Mouse (Mus musculus): ENCODE results near the gene Fam181b.

Gene Fam181b

DNA sequence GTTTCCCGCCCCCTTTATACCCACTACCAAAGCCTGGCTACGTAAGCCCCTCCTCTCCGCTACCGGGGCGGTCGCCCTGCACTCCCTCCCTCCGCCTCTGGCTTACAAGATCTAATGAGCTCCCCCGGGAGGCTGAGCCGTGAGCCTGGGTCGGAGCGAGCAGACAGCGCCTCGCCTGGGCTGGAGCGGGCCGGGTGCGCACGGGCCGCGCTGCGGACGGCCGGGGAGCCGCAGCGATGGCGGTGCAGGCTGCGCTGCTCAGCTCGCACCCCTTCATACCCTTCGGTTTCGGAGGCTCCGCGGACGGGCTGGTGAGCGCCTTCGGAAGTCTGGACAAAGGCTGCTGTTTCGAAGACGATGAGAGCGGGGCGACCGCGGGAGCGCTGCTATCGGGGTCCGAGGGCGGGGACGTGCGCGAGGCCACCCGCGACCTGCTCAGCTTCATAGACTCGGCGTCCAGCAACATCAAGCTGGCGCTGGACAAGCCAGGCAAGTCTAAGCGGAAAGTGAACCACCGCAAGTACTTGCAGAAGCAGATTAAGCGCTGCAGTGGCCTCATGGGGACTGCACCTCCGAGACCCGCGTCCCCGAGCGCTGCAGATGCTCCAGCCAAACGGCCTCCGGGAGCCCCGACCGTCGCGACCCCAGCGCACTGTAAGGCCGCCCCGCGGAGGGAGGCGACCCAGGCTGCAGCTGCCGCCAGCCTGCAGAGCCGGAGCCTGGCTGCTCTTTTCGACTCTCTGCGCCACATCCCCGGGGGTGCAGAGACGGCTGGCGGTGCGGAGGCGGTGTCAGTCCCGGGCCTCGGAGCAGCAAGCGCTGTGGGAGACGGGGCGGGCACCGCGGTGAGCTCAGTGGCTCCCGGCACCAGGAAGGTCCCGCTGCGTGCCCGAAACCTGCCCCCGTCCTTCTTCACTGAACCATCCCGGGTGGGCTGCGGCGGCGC, at the start of gene Fam181b:
Gene Fam181b (plus strand): TSS at position 81 of the 946 bp plus-strand sequence.
- no peak for DNase-seq (ENCODE audit: low read depth, low spot score)
- no peaks in the 10 kb centered on the region for H3K27me3 ChIP-seq (ENCODE audit: control insufficient read depth, insufficient read depth, low read length, poor library complexity, severe bottlenecking)

DNA sequence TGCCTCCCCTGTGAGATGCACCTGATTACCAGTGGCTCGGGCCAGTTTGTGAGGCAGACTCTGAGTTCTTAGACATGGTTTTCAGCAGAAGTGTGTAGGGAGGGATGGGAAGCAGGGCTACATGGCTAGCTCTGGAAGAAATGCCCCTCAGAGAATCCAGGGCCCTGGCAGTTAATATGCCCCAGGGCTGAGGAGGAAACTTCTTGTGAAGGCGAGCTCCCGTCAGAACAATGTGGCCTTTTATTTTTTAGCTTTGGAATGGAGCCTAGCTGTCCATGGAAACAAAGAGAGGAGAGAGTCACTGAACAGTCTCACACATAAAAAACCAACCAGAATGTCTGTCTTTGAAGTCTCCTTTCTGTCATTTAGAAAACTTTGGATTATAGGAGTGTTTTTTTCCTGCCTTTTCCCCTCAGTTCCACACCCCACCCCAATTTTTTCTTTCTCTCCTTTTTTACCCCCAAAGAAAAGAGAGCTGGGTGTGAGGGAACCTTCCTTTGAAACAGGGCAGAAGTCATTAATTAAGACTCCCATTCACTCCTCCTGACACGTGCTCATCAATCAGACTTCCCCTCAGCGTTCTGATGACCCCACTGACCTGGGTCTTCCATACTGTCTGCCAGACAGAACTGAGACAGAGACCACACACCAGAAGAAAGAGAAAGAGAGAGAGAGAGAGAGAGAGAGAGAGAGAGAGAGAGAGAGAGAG, 41.7 kb upstream of the Fam181b start:
- no peaks in the 10 kb centered on the region for H3K27me3 ChIP-seq (ENCODE audit: control insufficient read depth, insufficient read depth, low read length, poor library complexity, severe bottlenecking)
- DNase-seq (ENCODE audit: low read depth, low spot score), result no peak
- no peaks in the 10 kb centered on the region for H3K36me3 ChIP-seq (ENCODE audit: control insufficient read depth, insufficient read depth, low read length, poor library complexity, severe bottlenecking)

More for the DNA sequence above, at the start of gene Fam181b:
- H3K36me3 ChIP-seq (ENCODE audit: control insufficient read depth, insufficient read depth, low read length, poor library complexity, severe bottlenecking), result no peaks in the 10 kb centered on the region

- H3K36me3 ChIP-seq (ENCODE audit: control insufficient read depth, insufficient read depth, low read length, poor library complexity, severe bottlenecking), result no peaks in the 10 kb centered on the region
- DNase-seq (ENCODE audit: low read depth, low spot score), result no peak
- no peaks in the 10 kb centered on the region for H3K27me3 ChIP-seq (ENCODE audit: control insufficient read depth, insufficient read depth, low read length, poor library complexity, severe bottlenecking)
These were observed 41.2 kb upstream of the Fam181b start for GRCm38 (mm10) chr7:93038472-93038828.

GRCm38 (mm10) chr7:93039542-93039941, 40.1 kb upstream of the Fam181b start:
- DNase-seq (ENCODE audit: low read depth, low spot score), result no peak
- H3K36me3 ChIP-seq (ENCODE audit: control insufficient read depth, insufficient read depth, low read length, poor library complexity, severe bottlenecking), result no peaks in the 10 kb centered on the region
- no peaks in the 10 kb centered on the region for H3K27me3 ChIP-seq (ENCODE audit: control insufficient read depth, insufficient read depth, low read length, poor library complexity, severe bottlenecking)

DNA sequence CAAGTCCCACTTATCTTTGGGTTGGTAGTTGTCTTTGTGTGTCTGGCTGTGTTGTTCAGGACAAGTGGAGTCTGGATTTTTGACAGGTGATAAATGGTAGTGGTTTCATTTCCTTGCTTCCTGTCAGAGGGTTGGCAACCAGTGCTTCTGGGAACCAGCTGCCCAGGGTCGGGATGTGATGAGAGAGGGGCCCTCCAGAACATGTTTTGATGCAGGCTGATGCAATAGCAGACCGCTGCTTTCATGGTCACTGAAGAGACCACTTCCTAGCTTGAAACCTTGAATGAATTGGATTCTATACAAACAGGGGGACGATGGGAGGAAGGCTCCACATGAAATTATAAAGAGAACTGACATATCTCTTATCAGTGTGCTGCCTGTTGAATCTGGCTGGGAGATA, 35.3 kb upstream of the Fam181b start:
- H3K27me3 ChIP-seq (ENCODE audit: control insufficient read depth, insufficient read depth, low read length, poor library complexity, severe bottlenecking), result no peaks in the 10 kb centered on the region
- no peak for DNase-seq (ENCODE audit: low read depth, low spot score)
- H3K36me3 ChIP-seq (ENCODE audit: control insufficient read depth, insufficient read depth, low read length, poor library complexity, severe bottlenecking), result no peaks in the 10 kb centered on the region

DNA sequence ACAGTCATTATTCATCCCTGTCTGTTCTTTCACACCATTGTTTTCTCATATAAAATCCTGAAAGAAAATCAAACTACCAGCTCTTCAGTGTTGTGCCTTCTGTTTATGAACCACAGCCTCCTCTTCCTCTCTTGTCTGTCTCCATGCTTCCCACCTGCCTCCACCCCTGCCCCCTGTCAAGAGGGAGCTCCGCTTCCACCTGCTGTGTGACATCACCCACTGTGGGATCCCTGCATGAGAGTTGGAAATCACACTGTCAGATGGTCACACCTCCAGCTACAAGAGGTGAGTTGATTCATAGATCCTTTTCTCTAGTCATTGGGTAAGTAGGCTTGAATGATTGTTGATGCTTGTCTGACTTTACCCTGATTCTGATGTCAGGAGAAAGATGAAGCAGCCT, 34.9 kb upstream of the Fam181b start:
- H3K36me3 ChIP-seq (ENCODE audit: control insufficient read depth, insufficient read depth, low read length, poor library complexity, severe bottlenecking), result no peaks in the 10 kb centered on the region
- H3K27me3 ChIP-seq (ENCODE audit: control insufficient read depth, insufficient read depth, low read length, poor library complexity, severe bottlenecking), result no peaks in the 10 kb centered on the region
- DNase-seq (ENCODE audit: low read depth, low spot score), result no peak

GRCm38 (mm10) chr7:93060831-93061230, 18.8 kb upstream of the Fam181b start:
- Histone ChIP-seq H3K36me3 (ENCODE audit: control insufficient read depth, insufficient read depth, low read length, poor library complexity, severe bottlenecking) (no peaks in the 10 kb centered on the region), H3K27me3 (ENCODE audit: control insufficient read depth, insufficient read depth, low read length, poor library complexity, severe bottlenecking) (no peaks in the 10 kb centered on the region)
- DNase-seq (ENCODE audit: low read depth, low spot score), result no peak

- H3K27me3 ChIP-seq (ENCODE audit: control insufficient read depth, insufficient read depth, low read length, poor library complexity, severe bottlenecking), result no peaks in the 10 kb centered on the region
- no peak for DNase-seq (ENCODE audit: low read depth, low spot score)
- H3K36me3 ChIP-seq (ENCODE audit: control insufficient read depth, insufficient read depth, low read length, poor library complexity, severe bottlenecking), result no peaks in the 10 kb centered on the region
These were observed 17.9 kb upstream of the Fam181b start for GRCm38 (mm10) chr7:93061747-93062146.

DNA sequence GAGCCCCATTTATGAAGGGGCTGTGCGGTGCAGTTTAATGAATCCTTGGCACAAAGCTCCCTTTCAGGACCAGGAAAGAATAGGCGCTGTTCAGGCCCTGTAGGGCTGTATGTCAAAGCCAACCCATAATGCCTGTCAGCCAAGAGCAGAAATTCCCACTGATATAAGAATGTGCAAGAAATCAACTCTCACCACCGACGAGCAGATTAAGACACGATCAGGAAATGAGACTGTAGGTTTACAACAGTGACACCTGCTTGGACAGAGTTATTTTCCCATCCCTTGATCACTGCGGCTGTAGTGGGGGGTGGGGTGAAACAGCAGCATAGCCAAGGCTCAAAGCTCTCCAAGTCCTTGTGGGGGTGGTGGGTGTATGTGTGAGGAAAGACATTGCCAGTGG, 17.5 kb upstream of the Fam181b start:
- Histone ChIP-seq H3K27me3 (ENCODE audit: control insufficient read depth, insufficient read depth, low read length, poor library complexity, severe bottlenecking) (no peaks in the 10 kb centered on the region), H3K36me3 (ENCODE audit: control insufficient read depth, insufficient read depth, low read length, poor library complexity, severe bottlenecking) (no peaks in the 10 kb centered on the region)
- DNase-seq (ENCODE audit: low read depth, low spot score), result no peak

- Histone ChIP-seq H3K36me3 (ENCODE audit: control insufficient read depth, insufficient read depth, low read length, poor library complexity, severe bottlenecking) (no peaks in the 10 kb centered on the region), H3K27me3 (ENCODE audit: control insufficient read depth, insufficient read depth, low read length, poor library complexity, severe bottlenecking) (no peaks in the 10 kb centered on the region)
- DNase-seq (ENCODE audit: low read depth, low spot score), result no peak
These were observed 12.1 kb upstream of the Fam181b start for GRCm38 (mm10) chr7:93067464-93068015.

- Histone ChIP-seq H3K27me3 (ENCODE audit: control insufficient read depth, insufficient read depth, low read length, poor library complexity, severe bottlenecking) (no peaks in the 10 kb centered on the region), H3K36me3 (ENCODE audit: control insufficient read depth, insufficient read depth, low read length, poor library complexity, severe bottlenecking) (no peaks in the 10 kb centered on the region)
- DNase-seq (ENCODE audit: low read depth, low spot score), result no peak
These were observed 3.2 kb upstream of the Fam181b start for GRCm38 (mm10) chr7:93076435-93076960.

- Histone ChIP-seq H3K36me3 (ENCODE audit: control insufficient read depth, insufficient read depth, low read length, poor library complexity, severe bottlenecking) (no peaks in the 10 kb centered on the region), H3K27me3 (ENCODE audit: control insufficient read depth, insufficient read depth, low read length, poor library complexity, severe bottlenecking) (no peaks in the 10 kb centered on the region)
- no peak for DNase-seq (ENCODE audit: low read depth, low spot score)
These were observed 263 bp upstream of the Fam181b start for GRCm38 (mm10) chr7:93079420-93079784.

GRCm38 (mm10) chr7:93080731-93081430, 1.2 kb downstream of the Fam181b start:
- no peaks in the 10 kb centered on the region for H3K27me3 ChIP-seq (ENCODE audit: control insufficient read depth, insufficient read depth, low read length, poor library complexity, severe bottlenecking)

GRCm38 (mm10) chr7:93093371-93094058, 13.8 kb downstream of the Fam181b start:
- Histone ChIP-seq H3K27me3 (ENCODE audit: control insufficient read depth, insufficient read depth, low read length, poor library complexity, severe bottlenecking) (no peaks in the 10 kb centered on the region), H3K36me3 (ENCODE audit: control insufficient read depth, insufficient read depth, low read length, poor library complexity, severe bottlenecking) (no peaks in the 10 kb centered on the region)
- no peak for DNase-seq (ENCODE audit: low read depth, low spot score)

More at GRCm38 (mm10) chr7:93080731-93081430, 1.2 kb downstream of the Fam181b start:
- DNase-seq (ENCODE audit: low read depth, low spot score), result no peak
- no peaks in the 10 kb centered on the region for H3K36me3 ChIP-seq (ENCODE audit: control insufficient read depth, insufficient read depth, low read length, poor library complexity, severe bottlenecking)

Measured in splenic B cell, adult 2 months (primary cell).